Mouse (Mus musculus): ENCODE data around the gene Hes1. TPM values are rescaled to one million over a fixed set of nuclear protein-coding genes. Genes with fewer than 3 reads are reported as not detected.

Hes1 gene
- polyA plus RNA-seq, 1 experiment from 2014 or later, result 56.8 TPM

DNA sequence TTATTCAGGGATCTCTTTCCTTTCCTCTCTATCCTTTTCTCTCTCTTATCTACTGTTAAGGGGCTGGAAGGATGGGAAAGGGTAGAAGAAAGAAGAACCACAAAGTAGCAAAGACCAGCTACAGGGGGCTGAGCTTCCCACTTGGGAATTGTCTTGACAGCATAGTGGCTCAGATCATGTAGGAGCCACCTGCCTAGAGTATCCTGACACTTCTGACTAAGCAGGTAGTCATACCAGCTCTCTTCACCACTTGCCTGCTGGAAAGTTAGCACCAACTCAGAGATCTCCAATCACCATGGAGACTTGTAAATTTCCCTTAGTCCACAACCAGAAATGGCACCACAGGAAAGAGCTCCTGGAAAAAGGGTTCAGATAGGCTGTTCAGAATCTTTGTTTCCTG, 46.9 kb downstream of the Hes1 start:
- H3K27me3 ChIP-seq (ENCODE audit: control insufficient read depth, insufficient read depth, low read length), result no peaks in the 10 kb centered on the region
- no peak for DNase-seq (ENCODE audit: low spot score)
- no peak for ATAC-seq (ENCODE audit: insufficient read depth, low FRiP score, low TSS enrichment)
- no peaks in the 10 kb centered on the region; the same call in 1 of the 2 replicates for H3K4me1 ChIP-seq (ENCODE audit: control insufficient read depth, insufficient read depth, low read length)
- H3K4me2 ChIP-seq (ENCODE audit: low read depth), result no peak overlapping the region
- no peak overlapping the region for H3K27ac ChIP-seq (ENCODE audit: low read depth, low read length)
- H3K36me3 ChIP-seq (ENCODE audit: control insufficient read depth, insufficient read depth, low read length), result no peaks in the 10 kb centered on the region
- H3K9ac ChIP-seq (ENCODE audit: low read length), result no peak overlapping the region
- no peaks in the 10 kb centered on the region for H3K9me3 ChIP-seq (ENCODE audit: control insufficient read depth, low read length)
- no peak overlapping the region for H3K4me3 ChIP-seq (ENCODE audit: low read depth, low read length)

DNA sequence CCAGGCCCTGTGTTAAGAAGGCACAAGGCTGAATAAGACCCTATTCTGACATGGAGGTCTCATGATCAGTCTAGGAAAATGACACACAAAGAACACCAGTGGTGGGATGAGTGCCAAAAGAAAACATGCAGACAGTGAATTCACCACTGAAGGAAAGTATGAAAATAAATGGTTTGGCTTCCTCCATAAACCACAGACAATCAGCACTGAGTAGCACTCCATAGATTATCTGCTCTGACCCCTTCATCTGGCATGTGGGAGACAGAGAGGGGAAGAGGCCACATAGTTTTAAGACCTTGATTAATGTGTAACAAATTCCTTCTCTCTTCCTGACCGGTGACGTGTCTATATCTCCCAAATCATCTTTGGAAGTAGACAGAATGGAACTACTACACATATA, 47.4 kb downstream of the Hes1 start:
- Histone ChIP-seq H3K9me3 (ENCODE audit: control insufficient read depth, low read length) (no peaks in the 10 kb centered on the region), H3K27me3 (ENCODE audit: control insufficient read depth, insufficient read depth, low read length) (no peaks in the 10 kb centered on the region), H3K9ac (ENCODE audit: low read length) (no peak overlapping the region), H3K27ac (ENCODE audit: low read depth, low read length) (no peak overlapping the region), H3K4me2 (ENCODE audit: low read depth) (no peak overlapping the region), H3K4me3 (ENCODE audit: low read depth, low read length) (no peak overlapping the region), H3K36me3 (ENCODE audit: control insufficient read depth, insufficient read depth, low read length) (no peaks in the 10 kb centered on the region), H3K4me1 (ENCODE audit: control insufficient read depth, insufficient read depth, low read length) (peaks cover 4% of the 10 kb centered on the region; the same call in 1 of the 2 replicates)
- DNase-seq (ENCODE audit: low spot score) (no peak), ATAC-seq (ENCODE audit: insufficient read depth, low FRiP score, low TSS enrichment) (no peak)
- 75% methylated on average over 2 of the region's 2 CpGs for WGBS

DNA sequence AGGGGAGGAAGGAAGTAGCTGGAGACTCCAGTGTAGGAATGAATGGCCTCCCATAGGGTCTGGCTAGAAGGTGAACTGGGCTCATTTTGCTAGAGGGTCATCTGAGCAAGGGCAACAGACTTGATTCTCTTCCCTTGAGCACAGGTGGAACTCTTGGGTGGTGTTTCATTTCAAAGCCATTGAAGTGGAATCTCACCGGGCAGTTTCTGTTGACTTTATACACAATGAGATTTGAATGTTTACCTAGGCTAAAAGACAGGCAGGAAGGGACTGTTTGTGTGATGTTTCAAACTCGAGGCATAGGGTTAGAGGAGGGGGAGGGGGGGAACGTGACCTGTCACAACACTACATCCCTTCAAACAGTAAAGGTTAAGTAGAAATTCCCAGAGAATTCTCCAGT, 49.0 kb downstream of the Hes1 start:
- 35% methylated on average over 3 of the region's 3 CpGs for whole genome bisulfite sequencing
- Histone ChIP-seq H3K4me1 (ENCODE audit: control insufficient read depth, insufficient read depth, low read length) (peaks cover 8% of the 10 kb centered on the region; the same call in 1 of the 2 replicates), H3K27me3 (ENCODE audit: control insufficient read depth, insufficient read depth, low read length) (no peaks in the 10 kb centered on the region), H3K9me3 (ENCODE audit: control insufficient read depth, low read length) (no peaks in the 10 kb centered on the region), H3K4me3 (ENCODE audit: low read depth, low read length) (no peak overlapping the region), H3K36me3 (ENCODE audit: control insufficient read depth, insufficient read depth, low read length) (no peaks in the 10 kb centered on the region), H3K4me2 (ENCODE audit: low read depth) (no peak overlapping the region), H3K27ac (ENCODE audit: low read depth, low read length) (no peak overlapping the region), H3K9ac (ENCODE audit: low read length) (no peak overlapping the region)
- DNase-seq (ENCODE audit: low spot score), result no peak
- ATAC-seq (ENCODE audit: insufficient read depth, low FRiP score, low TSS enrichment), result no peak

DNA sequence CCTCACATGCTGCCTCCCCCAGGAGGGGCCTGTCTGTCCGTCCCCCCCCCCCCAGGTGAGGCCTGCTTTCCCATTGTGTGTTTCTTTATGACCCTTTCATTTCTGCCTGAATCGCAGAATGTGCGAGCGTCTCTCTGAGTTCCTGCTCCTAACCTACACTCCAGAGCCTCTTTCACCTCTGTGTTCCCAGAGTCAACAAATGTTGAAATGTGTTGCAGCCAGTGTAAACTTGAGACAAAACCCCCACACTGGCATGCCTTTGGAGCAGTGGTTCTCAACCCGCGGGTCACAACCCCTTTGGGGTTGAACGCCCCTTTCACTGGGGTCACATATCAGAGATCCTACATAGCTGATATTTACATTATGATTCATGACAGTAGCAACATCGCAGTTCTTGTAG, 49.6 kb downstream of the Hes1 start:
- no peaks in the 10 kb centered on the region for H3K27me3 ChIP-seq (ENCODE audit: control insufficient read depth, insufficient read depth, low read length)
- 80% methylated on average over 8 of the region's 8 CpGs for WGBS

DNA sequence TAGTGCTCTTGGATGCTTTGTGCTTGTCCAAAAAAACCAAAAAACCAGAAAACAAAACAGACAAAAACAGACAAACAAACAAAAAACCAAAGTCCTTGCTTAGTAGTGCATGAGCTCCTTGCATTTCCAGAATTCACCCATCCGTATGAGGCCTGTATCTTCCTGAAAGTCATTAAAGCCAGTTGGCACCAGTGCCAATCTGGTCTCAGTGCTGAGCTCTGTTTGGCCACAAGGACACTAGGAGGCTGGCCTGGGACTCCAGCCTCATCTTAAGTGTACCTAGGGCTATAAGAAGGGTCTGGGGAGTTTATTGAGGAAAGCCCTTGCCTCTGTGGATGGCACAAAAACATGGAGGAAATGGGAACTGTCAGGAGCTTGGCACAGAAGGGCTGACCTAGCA, 50.3 kb downstream of the Hes1 start:
- ATAC-seq (ENCODE audit: insufficient read depth, low FRiP score, low TSS enrichment) (no peak), DNase-seq (ENCODE audit: low spot score) (no peak)
- no peaks in the 10 kb centered on the region for H3K9me3 ChIP-seq (ENCODE audit: control insufficient read depth, low read length)
- no peak overlapping the region for H3K4me3 ChIP-seq (ENCODE audit: low read depth, low read length)
- no peak overlapping the region for H3K4me2 ChIP-seq (ENCODE audit: low read depth)
- 88% methylated on average over 1 of the region's 1 CpGs for WGBS
- H3K27ac ChIP-seq (ENCODE audit: low read depth, low read length), result no peak overlapping the region
- peaks cover 8% of the 10 kb centered on the region for H3K4me1 ChIP-seq (ENCODE audit: control insufficient read depth, insufficient read depth, low read length)
- H3K9ac ChIP-seq (ENCODE audit: low read length), result no peak overlapping the region
- no peaks in the 10 kb centered on the region for H3K27me3 ChIP-seq (ENCODE audit: control insufficient read depth, insufficient read depth, low read length)
- no peaks in the 10 kb centered on the region for H3K36me3 ChIP-seq (ENCODE audit: control insufficient read depth, insufficient read depth, low read length)

More for the DNA sequence above, 49.6 kb downstream of the Hes1 start:
- Histone ChIP-seq H3K9me3 (ENCODE audit: control insufficient read depth, low read length) (no peaks in the 10 kb centered on the region), H3K4me3 (ENCODE audit: low read depth, low read length) (no peak overlapping the region), H3K4me2 (ENCODE audit: low read depth) (no peak overlapping the region), H3K27ac (ENCODE audit: low read depth, low read length) (no peak overlapping the region), H3K4me1 (ENCODE audit: control insufficient read depth, insufficient read depth, low read length) (peaks cover 8% of the 10 kb centered on the region; the same call in 1 of the 2 replicates), H3K9ac (ENCODE audit: low read length) (no peak overlapping the region), H3K36me3 (ENCODE audit: control insufficient read depth, insufficient read depth, low read length) (no peaks in the 10 kb centered on the region)
- DNase-seq (ENCODE audit: low spot score) (no peak), ATAC-seq (ENCODE audit: insufficient read depth, low FRiP score, low TSS enrichment) (no peak)

Other genes with a start within 250 kb of the Hes1 start
- gene Cpn2, start 203.1 kb downstream of the Hes1 start, polyA plus RNA-seq (2014; fragmentation: Nextera tagmentation; extraction: Ambion mirVana), result not detected in 2 replicates
- 0.23 and 0.33 TPM in 2 replicates for gene Lrrc15, start 218.9 kb downstream of the Hes1 start, polyA plus RNA-seq (2014; fragmentation: Nextera tagmentation; extraction: Ambion mirVana)
- gene Gp5, start 246.4 kb downstream of the Hes1 start, polyA plus RNA-seq (2014; fragmentation: Nextera tagmentation; extraction: Ambion mirVana), result 2.4 and 2.5 TPM in 2 replicates